Mouse (Mus musculus) ES-Bruce4 (cell line): Measurements from ENCODE around the gene Chchd2. TPM values are rescaled to one million over a fixed set of nuclear protein-coding genes. Genes with fewer than 3 reads are reported as not detected.
A peak's percentile ranks its signal among the peaks of the same experiment; 100 is the strongest.
"Not testable (repeated sequence)": the region's sequence is repeated elsewhere in the genome, so short reads cannot be mapped to it uniquely, and the experiment has no call there.

Source experiments
- H3K27ac ChIP-seq: 2 replicates; pipeline ENCODE4 v1.5.1; 2012; ENCODE audit warnings: low read length, inconsistent platforms; ENCODE audit not compliant: insufficient read depth
- H3K27me3 ChIP-seq: 2 replicates; pipeline ENCODE4 v1.6.1; 2012; ENCODE audit warnings: mild to moderate bottlenecking, low read length, inconsistent platforms; ENCODE audit not compliant: control insufficient read depth, poor library complexity, insufficient read depth, severe bottlenecking
- H3K36me3 ChIP-seq: 2 replicates; pipeline ENCODE4 v1.6.1; 2012; ENCODE audit warnings: inconsistent platforms, mild to moderate bottlenecking, low read length, moderate library complexity; ENCODE audit not compliant: control insufficient read depth, poor library complexity, insufficient read depth, severe bottlenecking
- H3K4me1 ChIP-seq: one replicate; pipeline ENCODE4 v1.8.1; 2011; ENCODE audit warnings: low read length; ENCODE audit not compliant: control insufficient read depth, insufficient read depth
- H3K4me3 ChIP-seq: 2 replicates; pipeline ENCODE4 v1.5.1; 2011; ENCODE audit warnings: low read depth, mild to moderate bottlenecking, low read length
- H3K9ac ChIP-seq: 2 replicates; pipeline ENCODE4 v1.6.1; 2012; ENCODE audit warnings: low read depth, mild to moderate bottlenecking, inconsistent platforms; ENCODE audit not compliant: poor library complexity, severe bottlenecking
- H3K9me3 ChIP-seq: replicated peaks from 2 replicates; pipeline ENCODE4 v1.6.1; 2012; ENCODE audit warnings: mild to moderate bottlenecking, low read length, inconsistent platforms; ENCODE audit not compliant: control insufficient read depth, poor library complexity, insufficient read depth, severe bottlenecking
- CTCF ChIP-seq: IDR thresholded peaks from one replicate; pipeline ENCODE4 v1.8.1; 2011; ENCODE audit warnings: low read depth, low read length
- EP300 ChIP-seq: IDR thresholded peaks from 2 replicates; pipeline ENCODE4 v1.6.1; 2011; ENCODE audit warnings: low read depth, low read length; ENCODE audit not compliant: insufficient read depth
- POLR2A ChIP-seq: IDR thresholded peaks from one replicate; pipeline ENCODE4 v1.8.1; 2011; ENCODE audit warnings: low read length; ENCODE audit not compliant: insufficient read depth
- polyA plus RNA-seq: library from polyadenylated mRNA; stranded (reverse); fragments of >200 nt; gene quantifications from 2 replicates; pipeline ENCODE4 v1.2.4, GENCODE M21; 2011; ENCODE audit warnings: low read depth; ENCODE audit not compliant: missing spikeins, insufficient read depth, insufficient read length

The Chchd2 gene
- polyA plus RNA-seq, 1 experiment: 340 TPM

- Histone ChIP-seq H3K4me3 (no peak overlapping the region), H3K4me1 (no peaks in the 10 kb centered on the region), H3K27me3 (no peaks in the 10 kb centered on the region), H3K27ac (no peak overlapping the region), H3K9me3 (no peaks in the 10 kb centered on the region), H3K9ac (no peak overlapping the region), H3K36me3 (no peaks in the 10 kb centered on the region)
- TF ChIP-seq CTCF: peak; percentile 44
- no peak for TF ChIP-seq EP300
Observed at GRCm38 (mm10) chr5:129921972-129922371, 34.7 kb upstream of the Chchd2 start.

- no peaks in the 10 kb centered on the region for H3K36me3 ChIP-seq
- peaks cover 2% of the 10 kb centered on the region for H3K4me1 ChIP-seq
- no peaks in the 10 kb centered on the region for H3K9me3 ChIP-seq
- H3K9ac ChIP-seq: peak overlapping the region; percentile 49
- peak overlapping the region; percentile 86 for H3K27ac ChIP-seq
- H3K27me3 ChIP-seq: no peaks in the 10 kb centered on the region
- peak; percentile 57; the same call in 1 of the 2 replicates for TF ChIP-seq EP300
- TF ChIP-seq POLR2A: peak; percentile 4
- no peak for TF ChIP-seq CTCF
- no peak overlapping the region for H3K4me3 ChIP-seq
Observed at GRCm38 (mm10) chr5:129919320-129919719, 32.0 kb upstream of the Chchd2 start.

- peak overlapping the region; percentile 38 for H3K4me3 ChIP-seq
- H3K36me3 ChIP-seq: no peaks in the 10 kb centered on the region
- H3K4me1 ChIP-seq: peaks cover 2% of the 10 kb centered on the region
- no peak for TF ChIP-seq EP300
- TF ChIP-seq POLR2A: peak; percentile 9
- no peaks in the 10 kb centered on the region for H3K27me3 ChIP-seq
- H3K9me3 ChIP-seq: no peaks in the 10 kb centered on the region
- peak overlapping the region; percentile 86 for H3K27ac ChIP-seq
- peak overlapping the region; percentile 49 for H3K9ac ChIP-seq
Observed at GRCm38 (mm10) chr5:129918752-129919151, 31.5 kb upstream of the Chchd2 start.

- TF ChIP-seq POLR2A: peak; percentile 88
- no peak for TF ChIP-seq EP300
- TF ChIP-seq CTCF: no peak
- Histone ChIP-seq H3K9me3 (no peaks in the 10 kb centered on the region), H3K4me1 (peaks cover 2% of the 10 kb centered on the region), H3K27ac (peak overlapping the region; percentile 90), H3K4me3 (peak overlapping the region; percentile 66), H3K27me3 (no peaks in the 10 kb centered on the region), H3K36me3 (no peaks in the 10 kb centered on the region), H3K9ac (peak overlapping the region; percentile 60)
Observed at GRCm38 (mm10) chr5:129918065-129918651, 30.9 kb upstream of the Chchd2 start.

GRCm38 (mm10) chr5:129915491-129915890, 28.2 kb upstream of the Chchd2 start:
- peak overlapping the region; percentile 19 for H3K4me3 ChIP-seq
- peak overlapping the region; percentile 84 for H3K9ac ChIP-seq
- H3K9me3 ChIP-seq, H3K27me3 ChIP-seq, H3K4me1 ChIP-seq, H3K36me3 ChIP-seq: not testable (repeated sequence)
- peak; percentile 8 for TF ChIP-seq POLR2A
- H3K27ac ChIP-seq: peak overlapping the region; percentile 77

- TF ChIP-seq POLR2A: no peak
- TF ChIP-seq EP300: 0 out of 2 replicates have a peak, but pooled peaks have one; percentile 46
- TF ChIP-seq CTCF: peak; percentile 85
Observed at GRCm38 (mm10) chr5:129914024-129914423, 26.8 kb upstream of the Chchd2 start.

More at GRCm38 (mm10) chr5:129914024-129914423, 26.8 kb upstream of the Chchd2 start:
- Histone ChIP-seq H3K4me3 (no peak overlapping the region), H3K9ac (no peak overlapping the region), H3K27ac (peak overlapping the region; percentile 77; the same call in 1 of the 2 replicates), H3K4me1 (peaks cover 2% of the 10 kb centered on the region), H3K9me3 (no peaks in the 10 kb centered on the region), H3K36me3 (no peaks in the 10 kb centered on the region), H3K27me3 (no peaks in the 10 kb centered on the region)
